ENCODE assay signal across 7 mouse cellular contexts in the genomic region with DNA sequence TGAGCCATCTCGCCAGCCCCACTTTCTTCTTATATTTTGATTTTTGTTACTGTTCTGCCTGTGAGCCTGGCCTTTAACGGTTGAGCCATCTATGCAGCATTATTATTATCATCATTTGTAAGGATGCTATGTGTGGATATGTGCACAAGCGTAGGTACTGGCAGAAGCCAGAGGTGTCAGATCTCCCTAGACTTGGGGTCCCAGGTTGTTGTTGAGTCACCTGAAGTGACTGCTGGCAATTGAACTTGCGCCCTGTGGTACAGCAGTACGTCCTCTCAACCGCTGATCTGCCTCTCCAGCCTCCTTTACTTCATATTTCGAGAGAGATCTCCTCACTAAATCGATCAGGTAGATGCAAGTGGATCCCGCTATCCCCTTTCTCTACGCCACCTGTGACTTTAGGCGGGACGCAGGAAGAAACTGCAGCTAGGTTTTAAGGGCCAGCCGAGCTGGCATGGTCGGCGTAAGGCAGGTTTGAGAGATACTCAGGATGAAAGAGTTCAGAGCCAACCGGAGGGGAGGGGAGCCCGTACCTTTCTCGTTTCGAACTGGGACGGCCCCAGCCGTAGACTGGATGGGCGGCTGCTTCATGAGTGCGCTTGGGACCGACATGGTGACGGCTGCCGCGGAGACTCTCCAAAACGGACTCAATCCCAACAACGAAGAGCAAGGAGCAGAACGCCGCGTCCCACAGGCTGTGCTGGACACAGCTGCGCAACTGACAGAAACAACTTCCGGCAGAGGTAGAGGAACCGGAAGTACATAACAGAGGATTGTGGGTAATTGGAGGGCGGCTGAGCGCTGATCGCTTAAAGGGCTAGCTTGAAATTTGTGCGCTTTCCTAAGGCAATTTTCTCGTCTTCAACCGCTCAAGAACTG. TPM values are rescaled to one million over a fixed set of nuclear protein-coding genes. Genes with fewer than 3 reads are reported as not detected.
DNase-seq lines count a peak whose midpoint lies in the region; ATAC-seq lines count a peak whose summit lies in the region.
"Not testable (repeated sequence)": the region's sequence is repeated elsewhere in the genome, so short reads cannot be mapped to it uniquely, and the experiment has no call there.

Gene Mfap1b (minus strand): TSS at position 767 of the 879 bp plus-strand sequence.

- 0 out of 2 replicates have a peak within 1 kb of the TSS, but pooled peaks have one; percentile 33 for H3K27ac ChIP-seq in intestine, embryonic 16.5 days (ENCODE audit: low read length)
- H3K27ac ChIP-seq in midbrain, embryonic 11.5 days (ENCODE audit: low read depth, low read length) = not testable (repeated sequence)

- H3K9me3 ChIP-seq in intestine, embryonic 16.5 days (ENCODE audit: control insufficient read depth, low read length); midbrain, embryonic 11.5 days (ENCODE audit: control insufficient read depth, low read length): not testable (repeated sequence)

- DNase-seq in adrenal gland, adult 8-10 months = peak; percentile 76
- peak; percentile 78 for DNase-seq in embryo, embryonic 9.5 days (ENCODE audit: extremely low spot score)
- DNase-seq in gastrocnemius, postnatal 4 days (ENCODE audit: low spot score in 2 of 2) = peak; percentile 33 to 76
- peak; percentile 83 to 84 for DNase-seq in left cerebral cortex, postnatal 36 days (ENCODE audit: low spot score in 2 of 2)
- DNase-seq in midbrain, embryonic 11.5 days (ENCODE audit: low spot score, missing footprints) = peak; percentile 97
- DNase-seq in skeletal muscle tissue, adult 2 months (ENCODE audit: low read depth, low spot score) = peak; percentile 88

- peak within 1 kb of the TSS; percentile 63 for H3K4me3 ChIP-seq in intestine, embryonic 16.5 days (ENCODE audit: low read length)
- H3K4me3 ChIP-seq in midbrain, embryonic 11.5 days (ENCODE audit: low read depth, low read length) = peak within 1 kb of the TSS; percentile 57

- WGBS in intestine, embryonic 16.5 days = 3% methylated on average over 37 of the region's 41 CpGs
- WGBS in midbrain, embryonic 11.5 days = 6% methylated on average over 38 of the region's 41 CpGs

- intact Hi-C loops in left cerebral cortex, postnatal 36 days (cut with DNase I) = loop anchor here (5.0 kb wide), 1 partner anchor 34 kb away; the partner anchor contains the start of genes Mfap1a and Wdr76

- peak; percentile 97 for ATAC-seq in intestine, embryonic 16.5 days
- ATAC-seq in midbrain, embryonic 11.5 days (ENCODE audit: low FRiP score) = peak; percentile 93

- not testable (repeated sequence) for H3K36me3 ChIP-seq in intestine, embryonic 16.5 days (ENCODE audit: control insufficient read depth, insufficient read depth, low read length); midbrain, embryonic 11.5 days (ENCODE audit: control insufficient read depth, insufficient read depth, low read length)

- not testable (repeated sequence) for H3K4me1 ChIP-seq in intestine, embryonic 16.5 days (ENCODE audit: control insufficient read depth, insufficient read depth, low read length); midbrain, embryonic 11.5 days (ENCODE audit: control insufficient read depth, insufficient read depth, low read length)

- H3K27me3 ChIP-seq in intestine, embryonic 16.5 days (replicated peaks; ENCODE audit: control insufficient read depth, insufficient read depth, low read length); midbrain, embryonic 11.5 days (ENCODE audit: control insufficient read depth, insufficient read depth, low read length): not testable (repeated sequence)

- H3K9ac ChIP-seq in intestine, embryonic 16.5 days (ENCODE audit: low read depth, low read length) = peak within 1 kb of the TSS; percentile 73
- H3K9ac ChIP-seq in midbrain, embryonic 11.5 days (ENCODE audit: low read length) = peak within 1 kb of the TSS; percentile 56

- H3K4me2 ChIP-seq in intestine, embryonic 16.5 days (ENCODE audit: low read depth, low read length) = peak within 1 kb of the TSS; percentile 62
- peak within 1 kb of the TSS; percentile 64 for H3K4me2 ChIP-seq in midbrain, embryonic 11.5 days

RNA-seq across cellular contexts. Expression of gene Mfap1b, which starts in this region (rescaled TPM):
- 10 to 100 TPM; 38.2 to 44.8 (median 40.2) TPM for total RNA-seq in adrenal gland, adult 8-10 months (2022)
- 10 to 100 TPM; 28.6 to 31.4 TPM for total RNA-seq in gastrocnemius, postnatal 4 days (2021)
- 38.2 and 40.2 TPM in 2 replicates for polyA plus RNA-seq in intestine, embryonic 16.5 days (2015; fragmentation: Nextera tagmentation; extraction: Ambion mirVana)
- total RNA-seq in left cerebral cortex, postnatal 36 days (2021) = 10 to 100 TPM; 40.1 to 42.3 TPM
- 69.1 and 76.0 TPM in 2 replicates for polyA plus RNA-seq in midbrain, embryonic 11.5 days (2014; fragmentation: Nextera tagmentation; extraction: Ambion mirVana)
